Mouse (Mus musculus): ENCODE measurements around the gene Mast3. TPM values are rescaled to one million over a fixed set of nuclear protein-coding genes. Genes with fewer than 3 reads are reported as not detected.

The Mast3 gene
- polyA plus RNA-seq, 1 experiment = 71.9 TPM

DNA sequence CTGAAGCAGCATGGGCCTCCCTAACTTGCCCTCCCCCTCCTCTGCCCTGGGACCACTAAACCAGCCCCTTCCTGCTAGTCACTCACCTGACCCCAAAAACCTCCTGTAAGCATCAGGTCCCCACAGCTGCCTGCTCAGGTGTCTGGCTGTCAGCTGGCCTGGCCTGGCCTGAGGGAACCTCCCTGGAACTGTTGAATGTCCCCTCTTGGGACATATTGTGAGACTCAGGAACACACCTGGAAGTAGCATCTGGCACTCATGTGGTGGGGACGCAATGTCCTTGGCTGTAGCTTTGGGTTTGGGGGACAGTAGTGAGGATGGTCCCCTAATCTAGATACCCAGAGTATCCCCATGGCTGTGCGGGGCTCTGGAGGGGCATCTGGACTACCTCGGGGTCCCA is 29.2 kb upstream of the Mast3 start:
- H3K27ac ChIP-seq (ENCODE audit: insufficient read depth, low read depth, low read length) = no peak overlapping the region
- no peaks in the 10 kb centered on the region for H3K27me3 ChIP-seq (ENCODE audit: control insufficient read depth, insufficient read depth, low read length)
- H3K4me1 ChIP-seq (ENCODE audit: control insufficient read depth, insufficient read depth, insufficient read length, low read length) = peaks cover 11% of the 10 kb centered on the region
- H3K36me3 ChIP-seq (ENCODE audit: control insufficient read depth, insufficient read depth, low read length) = peaks cover 9% of the 10 kb centered on the region; the same call in 1 of the 2 replicates
- WGBS = 93% methylated on average over 3 of the region's 3 CpGs
- TF ChIP-seq CTCF (IDR thresholded peaks at IDR 0.05; ENCODE audit: extremely low read depth, insufficient read length, insufficient replicate concordance, low read depth, low read length) (no peak), POLR2A (IDR thresholded peaks at IDR 0.05; ENCODE audit: low read depth, low read length) (no peak)
- H3K4me3 ChIP-seq (ENCODE audit: low read depth, low read length) = no peak overlapping the region

DNA sequence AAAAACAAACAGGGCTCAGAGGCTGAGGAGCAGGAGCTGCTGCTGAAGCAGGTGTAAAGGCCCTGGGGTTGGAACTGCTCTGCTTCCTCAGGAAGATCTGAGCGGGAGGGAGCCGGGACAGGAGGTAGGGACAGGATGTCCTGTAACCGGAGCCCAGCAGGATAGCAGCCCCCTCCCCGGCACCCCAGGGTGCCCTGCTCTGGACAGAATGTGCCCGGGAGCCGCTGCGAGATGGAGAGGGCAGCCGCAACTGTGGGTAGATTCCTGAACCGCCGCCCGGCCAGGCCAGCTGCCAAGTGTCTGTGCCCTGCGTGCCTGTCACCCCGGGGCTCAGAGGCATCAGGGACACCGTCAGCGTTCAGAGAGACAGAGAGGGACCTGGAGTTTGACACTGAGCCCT is 28.7 kb upstream of the Mast3 start:
- Histone ChIP-seq H3K4me1 (ENCODE audit: control insufficient read depth, insufficient read depth, insufficient read length, low read length) (peaks cover 8% of the 10 kb centered on the region), H3K36me3 (ENCODE audit: control insufficient read depth, insufficient read depth, low read length) (peaks cover 9% of the 10 kb centered on the region; the same call in 1 of the 2 replicates), H3K27me3 (ENCODE audit: control insufficient read depth, insufficient read depth, low read length) (no peaks in the 10 kb centered on the region), H3K4me3 (ENCODE audit: low read depth, low read length) (no peak overlapping the region), H3K27ac (ENCODE audit: insufficient read depth, low read depth, low read length) (peak overlapping the region; percentile 33; the same call in 1 of the 2 replicates)
- 54% methylated on average over 15 of the region's 15 CpGs for WGBS
- no peak for TF ChIP-seq CTCF (IDR thresholded peaks at IDR 0.05; ENCODE audit: extremely low read depth, insufficient read length, insufficient replicate concordance, low read depth, low read length)
- no peak for TF ChIP-seq POLR2A (IDR thresholded peaks at IDR 0.05; ENCODE audit: low read depth, low read length)

DNA sequence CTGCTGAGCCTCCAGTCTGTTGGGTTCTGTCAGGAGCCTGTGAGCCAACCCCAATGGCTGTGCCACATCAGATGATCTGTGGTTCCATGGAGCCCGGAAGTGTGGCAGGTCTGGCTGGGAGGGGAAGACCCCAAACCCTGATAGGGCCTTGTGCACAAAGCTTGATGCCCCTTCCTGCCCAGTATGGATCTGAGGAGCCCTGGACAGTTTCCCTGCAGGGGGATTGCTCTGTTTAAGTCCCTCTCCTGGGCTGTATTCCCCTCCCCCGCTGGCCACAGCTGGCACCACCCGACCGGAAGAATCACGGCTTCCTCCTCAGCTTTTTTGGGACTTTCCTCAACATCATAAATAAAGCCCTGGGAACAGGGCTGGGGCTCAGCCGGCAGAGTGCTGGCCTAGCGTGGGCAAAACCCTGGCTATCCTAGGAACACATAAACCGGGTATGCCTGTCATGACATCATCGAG is 28.2 kb upstream of the Mast3 start:
- no peaks in the 10 kb centered on the region for H3K27me3 ChIP-seq (ENCODE audit: control insufficient read depth, insufficient read depth, low read length)
- no peak overlapping the region for H3K4me3 ChIP-seq (ENCODE audit: low read depth, low read length)
- 54% methylated on average over 9 of the region's 9 CpGs for WGBS
- peak overlapping the region; percentile 33; the same call in 1 of the 2 replicates for H3K27ac ChIP-seq (ENCODE audit: insufficient read depth, low read depth, low read length)
- H3K4me1 ChIP-seq (ENCODE audit: control insufficient read depth, insufficient read depth, insufficient read length, low read length) = peaks cover 6% of the 10 kb centered on the region
- TF ChIP-seq POLR2A (IDR thresholded peaks at IDR 0.05; ENCODE audit: low read depth, low read length) (no peak), CTCF (IDR thresholded peaks at IDR 0.05; ENCODE audit: extremely low read depth, insufficient read length, insufficient replicate concordance, low read depth, low read length) (no peak)
- peaks cover 9% of the 10 kb centered on the region; the same call in 1 of the 2 replicates for H3K36me3 ChIP-seq (ENCODE audit: control insufficient read depth, insufficient read depth, low read length)

DNA sequence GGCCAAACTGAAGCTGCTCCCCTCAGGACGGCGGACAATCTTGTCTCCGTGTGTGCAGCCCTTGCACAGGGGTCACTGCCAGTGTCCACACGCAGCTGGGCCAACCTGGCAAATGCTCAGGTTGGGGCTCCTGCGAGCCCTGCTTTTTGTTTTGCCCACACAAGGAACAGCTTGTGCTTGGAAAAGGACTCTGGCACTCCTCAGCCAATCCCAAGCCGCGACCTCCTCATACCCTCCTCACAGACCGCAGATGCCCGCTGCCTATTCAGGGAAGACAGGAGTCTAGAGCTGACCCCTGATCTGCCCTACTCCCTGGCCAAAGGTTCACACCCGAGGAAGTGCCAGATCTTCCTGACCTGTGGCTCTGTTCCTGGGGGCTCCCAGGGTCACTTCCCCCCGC is 27.5 kb upstream of the Mast3 start:
- 82% methylated on average over 11 of the region's 11 CpGs for WGBS
- no peak overlapping the region for H3K27ac ChIP-seq (ENCODE audit: insufficient read depth, low read depth, low read length)
- peaks cover 9% of the 10 kb centered on the region; the same call in 1 of the 2 replicates for H3K36me3 ChIP-seq (ENCODE audit: control insufficient read depth, insufficient read depth, low read length)
- H3K27me3 ChIP-seq (ENCODE audit: control insufficient read depth, insufficient read depth, low read length) = no peaks in the 10 kb centered on the region
- no peak overlapping the region for H3K4me3 ChIP-seq (ENCODE audit: low read depth, low read length)
- TF ChIP-seq POLR2A (IDR thresholded peaks at IDR 0.05; ENCODE audit: low read depth, low read length) = no peak
- TF ChIP-seq CTCF (IDR thresholded peaks at IDR 0.05; ENCODE audit: extremely low read depth, insufficient read length, insufficient replicate concordance, low read depth, low read length) = no peak
- H3K4me1 ChIP-seq (ENCODE audit: control insufficient read depth, insufficient read depth, insufficient read length, low read length) = peaks cover 6% of the 10 kb centered on the region

DNA sequence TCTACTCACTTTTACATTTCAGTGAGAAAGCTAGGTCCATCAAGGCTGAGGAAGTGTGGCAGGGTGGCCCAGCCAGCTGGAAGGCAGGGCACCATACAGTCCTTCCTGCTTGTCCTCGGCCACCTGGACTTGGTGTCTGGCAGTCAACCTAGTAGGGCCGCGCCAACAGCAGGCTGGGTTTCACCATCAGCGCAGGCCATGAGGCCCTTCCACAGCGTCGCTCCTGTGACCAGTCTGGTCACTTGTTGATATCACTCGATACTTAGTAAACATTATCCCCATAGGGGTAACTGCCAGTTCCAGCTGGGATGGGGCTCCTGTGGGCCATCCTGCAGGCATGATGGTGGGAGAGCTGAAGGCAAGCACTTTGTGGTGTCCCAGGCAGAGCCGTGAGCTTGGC is 26.7 kb upstream of the Mast3 start:
- no peak for TF ChIP-seq CTCF (IDR thresholded peaks at IDR 0.05; ENCODE audit: extremely low read depth, insufficient read length, insufficient replicate concordance, low read depth, low read length)
- no peak for TF ChIP-seq POLR2A (IDR thresholded peaks at IDR 0.05; ENCODE audit: low read depth, low read length)
- Histone ChIP-seq H3K27ac (ENCODE audit: insufficient read depth, low read depth, low read length) (no peak overlapping the region), H3K36me3 (ENCODE audit: control insufficient read depth, insufficient read depth, low read length) (peaks cover 9% of the 10 kb centered on the region; the same call in 1 of the 2 replicates), H3K4me3 (ENCODE audit: low read depth, low read length) (no peak overlapping the region), H3K27me3 (ENCODE audit: control insufficient read depth, insufficient read depth, low read length) (no peaks in the 10 kb centered on the region), H3K4me1 (ENCODE audit: control insufficient read depth, insufficient read depth, insufficient read length, low read length) (peaks cover 6% of the 10 kb centered on the region)
- 81% methylated on average over 8 of the region's 8 CpGs for WGBS

DNA sequence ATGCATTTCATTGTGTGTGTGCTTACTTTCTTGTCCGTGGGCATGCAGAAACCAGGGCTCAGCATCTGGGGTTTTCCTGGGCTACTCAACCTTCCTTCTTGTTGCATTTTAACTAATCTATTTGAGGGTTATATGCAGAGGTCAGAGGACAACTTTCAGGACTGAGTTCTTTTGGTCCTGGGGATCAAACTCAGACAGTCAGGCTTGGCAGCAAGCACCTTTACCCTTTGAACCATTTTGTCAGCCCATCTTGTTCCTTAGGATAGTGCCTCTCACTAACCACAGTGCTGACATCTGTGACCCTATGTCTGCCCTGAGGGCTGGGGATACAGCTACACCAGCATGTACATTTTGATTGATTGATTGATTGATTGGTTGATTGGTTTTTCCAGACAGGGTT is 22.9 kb upstream of the Mast3 start:
- WGBS = 68% methylated on average over 1 of the region's 1 CpGs
- no peaks in the 10 kb centered on the region for H3K4me1 ChIP-seq (ENCODE audit: control insufficient read depth, insufficient read depth, insufficient read length, low read length)
- no peaks in the 10 kb centered on the region for H3K27me3 ChIP-seq (ENCODE audit: control insufficient read depth, insufficient read depth, low read length)
- TF ChIP-seq CTCF (IDR thresholded peaks at IDR 0.05; ENCODE audit: extremely low read depth, insufficient read length, insufficient replicate concordance, low read depth, low read length) (no peak), POLR2A (IDR thresholded peaks at IDR 0.05; ENCODE audit: low read depth, low read length) (no peak)
- no peak overlapping the region for H3K27ac ChIP-seq (ENCODE audit: insufficient read depth, low read depth, low read length)
- H3K4me3 ChIP-seq (ENCODE audit: low read depth, low read length) = no peak overlapping the region
- H3K36me3 ChIP-seq (ENCODE audit: control insufficient read depth, insufficient read depth, low read length) = no peaks in the 10 kb centered on the region

DNA sequence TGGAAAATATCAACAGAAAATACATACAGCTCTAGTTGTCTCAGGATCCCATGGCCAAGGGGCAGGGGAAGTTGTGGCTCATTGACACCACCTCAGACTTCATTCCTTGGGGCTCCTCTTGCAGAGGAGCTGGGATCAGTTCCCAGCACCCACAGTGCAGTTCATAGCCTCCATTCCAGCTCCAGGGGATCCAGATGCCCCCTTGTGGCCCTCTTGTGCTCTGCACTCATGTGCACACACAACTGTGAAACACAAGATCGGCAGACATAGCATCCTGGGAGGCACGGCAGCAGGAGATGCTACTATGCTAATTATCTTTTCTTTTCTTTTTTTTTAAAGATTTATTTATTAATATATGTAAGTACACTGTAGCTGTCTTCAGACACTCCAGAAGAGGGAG is 22.2 kb upstream of the Mast3 start:
- Histone ChIP-seq H3K36me3 (ENCODE audit: control insufficient read depth, insufficient read depth, low read length) (no peaks in the 10 kb centered on the region), H3K27me3 (ENCODE audit: control insufficient read depth, insufficient read depth, low read length) (no peaks in the 10 kb centered on the region), H3K27ac (ENCODE audit: insufficient read depth, low read depth, low read length) (no peak overlapping the region), H3K4me3 (ENCODE audit: low read depth, low read length) (no peak overlapping the region), H3K4me1 (ENCODE audit: control insufficient read depth, insufficient read depth, insufficient read length, low read length) (no peaks in the 10 kb centered on the region)
- TF ChIP-seq POLR2A (IDR thresholded peaks at IDR 0.05; ENCODE audit: low read depth, low read length) (no peak), CTCF (IDR thresholded peaks at IDR 0.05; ENCODE audit: extremely low read depth, insufficient read length, insufficient replicate concordance, low read depth, low read length) (peak; percentile 31; the same call in 1 of the 2 replicates)
- 96% methylated on average over 2 of the region's 2 CpGs for WGBS

All from small intestine, adult 2 months (tissue).